Mouse (Mus musculus): ENCODE measurements around the gene Dnajb2. TPM values are rescaled to one million over a fixed set of nuclear protein-coding genes. Genes with fewer than 3 reads are reported as not detected.

The Dnajb2 gene
- total and polyA plus RNA-seq, 3 experiments = 12.9 to 18.9 TPM; not detected in 1

GRCm38 (mm10) chr1:75229158-75229557, 7.0 kb upstream of the Dnajb2 start:
- DNase-seq (ENCODE audit: low read depth, low spot score) = peak; percentile 92
- Histone ChIP-seq H3K79me2 (ENCODE audit: control insufficient read depth, insufficient read depth, low read length, poor library complexity) (no peaks in the 10 kb centered on the region), H3K27me3 (ENCODE audit: control insufficient read depth in 1 of 2, insufficient read depth in 2 of 2, low read length in 2 of 2) (no peaks in the 10 kb centered on the region), H3K36me3 (ENCODE audit: control insufficient read depth in 1 of 2, insufficient read depth in 2 of 2, low read length in 2 of 2) (peaks cover 0 to 51% of the 10 kb centered on the region in 2 experiments; a peak in 2 of 4 replicates), H3K27ac (ENCODE audit: control insufficient read depth, low read depth, low read length) (peak overlapping the region; percentile 36), H3K9me3 (replicated peaks; ENCODE audit: insufficient read depth, low read length) (no peaks in the 10 kb centered on the region), H3K4me1 (ENCODE audit: control insufficient read depth in 1 of 2, insufficient read depth in 2 of 2, low read length in 2 of 2) (peaks cover 28 to 60% of the 10 kb centered on the region in 2 experiments), H3K4me3 (ENCODE audit: control insufficient read depth in 1 of 2, insufficient read depth in 1 of 2, low read depth in 2 of 2, low read length in 2 of 2) (no peak overlapping the region), H3K9ac (ENCODE audit: control insufficient read depth, low read depth, low read length, poor library complexity, severe bottlenecking) (no peak overlapping the region)
- peak; percentile 90 for TF ChIP-seq ETS1 (IDR thresholded peaks at IDR 0.05; ENCODE audit: low read depth, low read length)
- TF ChIP-seq NRF1 (IDR thresholded peaks at IDR 0.05; ENCODE audit: insufficient read depth, low read depth, low read length, poor library complexity, severe bottlenecking) = 0 out of 2 replicates have a peak, but pooled peaks have one; percentile 15
- peak; percentile 93 for TF ChIP-seq TAL1 (IDR thresholded peaks at IDR 0.05; ENCODE audit: low read length)
- peak; percentile 90 for TF ChIP-seq TCF12 (IDR thresholded peaks at IDR 0.05; ENCODE audit: low read depth, low read length)
- TF ChIP-seq MEF2A (IDR thresholded peaks at IDR 0.05; ENCODE audit: extremely low read depth, insufficient replicate concordance, low read depth, low read length, poor library complexity, severe bottlenecking) = no peak
- TF ChIP-seq KAT2A (conservative IDR thresholded peaks at IDR 0.05; ENCODE audit: low read depth, low read length) = no peak
- TF ChIP-seq MYC (IDR thresholded peaks at IDR 0.05; ENCODE audit: low read depth, low read length) = no peak
- peak; percentile 75 for TF ChIP-seq RCOR1 (IDR thresholded peaks at IDR 0.05; ENCODE audit: low read depth, low read length)
- TF ChIP-seq BHLHE40 (IDR thresholded peaks at IDR 0.05; ENCODE audit: borderline replicate concordance, low read depth, low read length) = no peak
- no peak for TF ChIP-seq CHD2 (IDR thresholded peaks at IDR 0.05; ENCODE audit: low read length)
- 0 out of 2 replicates have a peak, but pooled peaks have one; percentile 45 for TF ChIP-seq HCFC1 (IDR thresholded peaks at IDR 0.05; ENCODE audit: low read depth, low read length)
- TF ChIP-seq GATA1 (IDR thresholded peaks at IDR 0.05; ENCODE audit: low read depth, low read length) = peak; percentile 77
- TF ChIP-seq EP300 (IDR thresholded peaks at IDR 0.05; ENCODE audit: low read depth in 1 of 2, low read length in 2 of 2) = peak; percentile 88 to 91
- TF ChIP-seq MXI1 (IDR thresholded peaks at IDR 0.05; ENCODE audit: low read depth, low read length) = peak; percentile 40; the same call in 1 of the 2 replicates
- TF ChIP-seq SIN3A (IDR thresholded peaks at IDR 0.05; ENCODE audit: low read length) = peak; percentile 71; the same call in 1 of the 2 replicates

- Histone ChIP-seq H3K4me3 (ENCODE audit: control insufficient read depth in 1 of 2, insufficient read depth in 1 of 2, low read depth in 2 of 2, low read length in 2 of 2) (no peak overlapping the region), H3K4me1 (ENCODE audit: control insufficient read depth in 1 of 2, insufficient read depth in 2 of 2, low read length in 2 of 2) (peaks cover 28 to 55% of the 10 kb centered on the region in 2 experiments), H3K9me3 (replicated peaks; ENCODE audit: insufficient read depth, low read length) (no peaks in the 10 kb centered on the region), H3K79me2 (ENCODE audit: control insufficient read depth, insufficient read depth, low read length, poor library complexity) (no peaks in the 10 kb centered on the region), H3K9ac (ENCODE audit: control insufficient read depth, low read depth, low read length, poor library complexity, severe bottlenecking) (no peak overlapping the region), H3K27me3 (ENCODE audit: control insufficient read depth in 1 of 2, insufficient read depth in 2 of 2, low read length in 2 of 2) (no peaks in the 10 kb centered on the region), H3K27ac (ENCODE audit: control insufficient read depth, low read depth, low read length) (no peak overlapping the region), H3K36me3 (ENCODE audit: control insufficient read depth in 1 of 2, insufficient read depth in 2 of 2, low read length in 2 of 2) (peaks cover 0 to 47% of the 10 kb centered on the region in 2 experiments; a peak in 2 of 4 replicates)
- no peak for TF ChIP-seq ZNF384 (IDR thresholded peaks at IDR 0.05; ENCODE audit: low read depth, low read length)
- peak; percentile 53 for TF ChIP-seq ETS1 (IDR thresholded peaks at IDR 0.05; ENCODE audit: low read depth, low read length)
- TF ChIP-seq EP300 (IDR thresholded peaks at IDR 0.05; ENCODE audit: low read depth in 1 of 2, low read length in 2 of 2) = peak; percentile 19 to 75; a peak in 2 of 4 replicates
- TF ChIP-seq TCF12 (IDR thresholded peaks at IDR 0.05; ENCODE audit: low read depth, low read length) = 0 out of 2 replicates have a peak, but pooled peaks have one; percentile 18
- 0 out of 2 replicates have a peak, but pooled peaks have one; percentile 27 for TF ChIP-seq SIN3A (IDR thresholded peaks at IDR 0.05; ENCODE audit: low read length)
- TF ChIP-seq ZKSCAN1 (IDR thresholded peaks at IDR 0.05; ENCODE audit: low read depth, low read length) = no peak
- peak; percentile 47; the same call in 1 of the 2 replicates for TF ChIP-seq RCOR1 (IDR thresholded peaks at IDR 0.05; ENCODE audit: low read depth, low read length)
- TF ChIP-seq MYC (IDR thresholded peaks at IDR 0.05; ENCODE audit: low read depth, low read length) = no peak
- peak; percentile 86 for TF ChIP-seq GATA1 (IDR thresholded peaks at IDR 0.05; ENCODE audit: low read depth, low read length)
- TF ChIP-seq MXI1 (IDR thresholded peaks at IDR 0.05; ENCODE audit: low read depth, low read length) = no peak
- no peak for TF ChIP-seq ZC3H11A (IDR thresholded peaks at IDR 0.05; ENCODE audit: low read depth, low read length)
- peak; percentile 75 for DNase-seq (ENCODE audit: low read depth, low spot score)
Observed at GRCm38 (mm10) chr1:75230335-75230994, 5.7 kb upstream of the Dnajb2 start.
